Mouse (Mus musculus) forebrain, embryonic 13.5 days (tissue): Measurements from ENCODE around the gene Slc9a4. TPM values are rescaled to one million over a fixed set of nuclear protein-coding genes. Genes with fewer than 3 reads are reported as not detected.
"Not testable (repeated sequence)": the region's sequence is repeated elsewhere in the genome, so short reads cannot be mapped to it uniquely, and the experiment has no call there.

Experiments used
- ATAC-seq: fragments of 200-750 bp; cut with Nextera tagmentation; 2 replicates; pipeline ENCODE4 v1.8.0; 2017
- H3K27ac ChIP-seq: fragments of 300-500 bp; sonication (generic); 2 replicates; pipeline ENCODE4 v1.5.1; 2015; ENCODE audit warnings: inconsistent platforms, mild to moderate bottlenecking, moderate library complexity
- H3K27me3 ChIP-seq: fragments of 300-500 bp; sonication (generic); 2 replicates; pipeline ENCODE4 v1.6.1; 2015; ENCODE audit warnings: mild to moderate bottlenecking, inconsistent platforms
- H3K36me3 ChIP-seq: fragments of 300-500 bp; sonication (generic); 2 replicates; pipeline ENCODE4 v1.6.1; 2015; ENCODE audit warnings: mild to moderate bottlenecking, inconsistent platforms; ENCODE audit not compliant: poor library complexity, severe bottlenecking
- H3K4me1 ChIP-seq: fragments of 300-500 bp; sonication (generic); 2 replicates; pipeline ENCODE4 v1.6.1; 2015; ENCODE audit warnings: inconsistent platforms
- H3K4me2 ChIP-seq: fragments of 300-500 bp; sonication (generic); 2 replicates; pipeline ENCODE4 v1.6.1; 2015; ENCODE audit warnings: inconsistent platforms, mild to moderate bottlenecking, moderate library complexity
- H3K4me3 ChIP-seq: fragments of 300-500 bp; sonication (generic); 2 replicates; pipeline ENCODE4 v1.5.1; 2015; ENCODE audit warnings: mild to moderate bottlenecking, inconsistent platforms
- H3K9ac ChIP-seq: fragments of 300-500 bp; sonication (generic); 2 replicates; pipeline ENCODE4 v1.6.1; 2015; ENCODE audit warnings: mild to moderate bottlenecking, inconsistent platforms
- H3K9me3 ChIP-seq: fragments of 300-500 bp; sonication (generic); replicated peaks from 2 replicates; pipeline ENCODE4 v1.6.1; 2016; ENCODE audit warnings: inconsistent platforms
- WGBS: fragments of 180-500 bp; shearing (Covaris S2); methylation state at CpG from one replicate; pipeline ENCODE4 v1.1.7; 2015; 5-methylcytosine and 5-hydroxymethylcytosine counted together
- polyA plus RNA-seq: library from polyadenylated mRNA; unstranded; fragments of >200 nt; fragmentation: Nextera tagmentation; extraction: Ambion mirVana; gene quantifications from 2 replicates; pipeline ENCODE4 v1.2.1, GENCODE M21; 2015

The Slc9a4 gene
- not detected in 2 replicates for polyA plus RNA-seq

DNA sequence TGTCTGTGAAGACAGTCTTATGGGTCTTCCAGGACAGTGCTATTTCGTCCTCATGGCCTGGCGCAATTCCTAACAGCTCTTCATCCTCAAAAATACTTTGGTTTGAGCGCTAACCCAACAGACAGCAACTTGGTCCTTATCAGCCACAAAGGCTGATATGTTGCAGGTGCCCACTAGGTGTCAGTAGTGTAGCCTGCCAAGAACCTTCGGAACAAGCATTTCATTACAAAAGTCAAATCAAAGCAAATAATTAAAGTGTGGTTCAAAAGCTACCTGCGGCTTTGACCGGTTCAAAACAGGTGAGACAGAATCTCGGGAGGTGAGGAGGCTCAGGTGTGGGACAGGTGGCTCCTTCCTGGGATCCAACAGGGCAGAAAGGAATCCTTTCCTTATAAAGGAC lies at the start of gene Slc9a4:
Gene Slc9a4, plus strand, starts transcription at position 298 of the 400 bp plus-strand sequence.
- Histone ChIP-seq H3K36me3 (no peaks in the 10 kb centered on the region), H3K4me1 (no peaks in the 10 kb centered on the region), H3K4me2 (peak within 1 kb of the TSS; percentile 18; the same call in 1 of the 2 replicates), H3K27ac (no peak within 1 kb of the TSS), H3K27me3 (no peaks in the 10 kb centered on the region), H3K9me3 (no peaks in the 10 kb centered on the region), H3K9ac (no peak within 1 kb of the TSS), H3K4me3 (no peak within 1 kb of the TSS)
- ATAC-seq, result no peak
- 18% methylated on average over 7 of the region's 7 CpGs for WGBS

DNA sequence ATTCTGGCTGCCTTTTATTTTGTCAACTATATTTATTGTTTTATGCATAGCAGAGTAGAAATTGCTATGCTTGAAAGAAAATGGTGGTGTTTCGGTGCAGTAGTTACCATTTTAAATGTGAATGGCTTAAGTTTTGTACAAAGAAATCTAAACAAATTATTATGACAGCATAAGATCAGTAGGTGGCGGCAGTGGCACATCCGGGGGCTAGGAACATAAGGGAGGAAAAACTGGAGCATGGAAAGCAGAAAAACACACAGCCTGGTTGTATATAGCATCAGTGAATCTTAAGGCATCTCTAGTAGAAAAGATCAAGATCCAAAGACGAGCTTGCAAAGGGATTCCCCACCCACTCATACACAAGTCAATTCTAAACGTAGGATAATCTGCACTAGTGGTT lies 42.3 kb upstream of the Slc9a4 start:
- Histone ChIP-seq H3K27ac (no peak overlapping the region), H3K27me3 (no peaks in the 10 kb centered on the region), H3K9ac (no peak overlapping the region), H3K4me2 (no peak overlapping the region), H3K36me3 (no peaks in the 10 kb centered on the region), H3K4me1 (no peaks in the 10 kb centered on the region), H3K9me3 (no peaks in the 10 kb centered on the region), H3K4me3 (no peak overlapping the region)
- no peak for ATAC-seq
- WGBS, result 87% methylated on average over 5 of the region's 5 CpGs

DNA sequence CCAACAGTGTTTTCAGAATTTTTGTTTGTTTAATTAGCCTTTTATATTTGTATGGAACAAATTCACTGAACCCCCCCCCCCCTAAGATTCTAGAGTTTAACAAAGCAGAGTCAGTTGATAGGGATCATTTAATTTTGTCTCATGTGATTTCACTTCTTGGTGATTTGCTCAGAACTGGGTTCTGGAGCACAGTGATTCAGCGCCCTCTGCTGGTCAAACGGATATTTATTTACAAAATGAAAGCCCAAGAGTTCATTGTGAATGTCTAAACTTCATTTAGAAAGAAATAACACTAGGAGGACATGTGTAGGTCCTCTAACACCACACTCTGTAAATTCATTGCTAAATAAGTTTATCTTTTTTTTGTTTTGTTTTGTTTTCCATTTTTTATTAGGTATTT lies 35.2 kb upstream of the Slc9a4 start:
- no peaks in the 10 kb centered on the region for H3K36me3 ChIP-seq
- no peak overlapping the region for H3K27ac ChIP-seq
- H3K9me3 ChIP-seq, result no peaks in the 10 kb centered on the region
- H3K4me2 ChIP-seq, result no peak overlapping the region
- 1% methylated on average over 2 of the region's 2 CpGs for WGBS
- H3K4me3 ChIP-seq, result no peak overlapping the region
- 0 out of 2 replicates have a peak, but pooled peaks have one; percentile 43 for ATAC-seq
- no peaks in the 10 kb centered on the region for H3K27me3 ChIP-seq
- no peak overlapping the region for H3K9ac ChIP-seq
- peaks cover 7% of the 10 kb centered on the region; the same call in 1 of the 2 replicates for H3K4me1 ChIP-seq

DNA sequence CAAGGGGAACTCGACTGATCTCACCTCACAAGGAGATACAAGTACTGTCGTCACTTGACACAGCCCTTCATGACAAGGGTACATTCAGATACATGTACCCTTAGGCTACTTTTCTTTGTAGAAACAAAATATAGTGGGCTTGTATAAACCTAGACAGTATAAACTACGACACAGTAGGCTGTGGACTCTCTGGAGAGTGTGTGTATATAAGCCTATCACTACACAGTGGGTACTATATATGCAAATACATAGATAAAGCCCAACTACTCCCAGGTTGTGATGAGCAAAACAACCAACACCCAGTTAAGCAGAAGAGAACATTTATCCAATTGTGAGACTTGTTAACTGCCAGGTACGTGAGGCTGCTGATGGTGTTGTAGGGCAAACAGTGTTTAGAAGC lies 33.2 kb upstream of the Slc9a4 start:
- peaks cover 7% of the 10 kb centered on the region; the same call in 1 of the 2 replicates for H3K4me1 ChIP-seq
- H3K36me3 ChIP-seq, result no peaks in the 10 kb centered on the region
- no peak overlapping the region for H3K4me3 ChIP-seq
- ATAC-seq, result no peak
- H3K4me2 ChIP-seq, result no peak overlapping the region
- no peaks in the 10 kb centered on the region for H3K9me3 ChIP-seq
- H3K27me3 ChIP-seq, result no peaks in the 10 kb centered on the region
- 81% methylated on average over 4 of the region's 4 CpGs for WGBS
- H3K27ac ChIP-seq, result no peak overlapping the region
- no peak overlapping the region for H3K9ac ChIP-seq

DNA sequence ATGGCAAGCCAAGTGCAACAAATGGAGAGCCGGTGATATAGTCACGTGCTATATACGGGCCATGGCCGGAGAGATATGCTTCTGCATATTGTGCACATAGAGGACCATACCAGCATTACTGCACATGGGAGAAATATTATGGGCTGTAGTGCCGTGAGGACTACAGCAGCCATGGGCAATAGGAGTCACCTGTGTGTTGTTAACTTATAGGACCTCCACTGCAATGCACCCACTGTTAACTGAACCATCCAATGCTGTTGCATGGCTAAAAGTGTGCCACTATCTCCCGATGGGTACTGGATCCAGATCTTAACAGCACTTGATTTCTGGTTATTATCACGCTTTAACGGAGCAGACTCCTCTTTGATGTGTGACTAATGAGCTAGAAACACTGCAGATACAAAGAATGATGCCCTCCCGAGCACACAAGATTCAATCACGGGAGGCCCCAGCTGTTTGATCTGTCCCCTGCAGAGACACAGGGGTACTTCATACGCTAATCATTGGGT lies 32.8 kb upstream of the Slc9a4 start:
- no peak overlapping the region for H3K4me3 ChIP-seq

DNA sequence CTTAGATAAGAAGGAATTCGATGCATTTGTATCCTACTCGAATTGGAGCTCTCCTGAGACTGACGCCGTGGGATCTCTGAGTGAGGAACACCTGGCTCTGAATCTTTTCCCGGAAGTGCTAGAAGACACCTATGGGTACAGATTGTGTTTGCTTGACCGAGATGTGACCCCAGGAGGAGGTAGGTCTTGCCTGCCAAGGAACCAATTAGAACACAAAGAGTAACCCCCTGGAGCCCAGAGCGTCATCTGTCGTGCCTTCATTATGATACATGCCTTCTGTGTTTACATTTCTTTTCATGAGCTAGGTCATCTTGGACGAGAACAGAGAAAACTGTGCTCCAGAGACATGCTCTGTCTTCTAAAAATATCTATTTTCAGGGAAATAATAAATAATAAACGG lies 32.1 kb upstream of the Slc9a4 start:
- ATAC-seq, result no peak
- WGBS, result 57% methylated on average over 10 of the region's 10 CpGs
- no peak overlapping the region for H3K4me3 ChIP-seq
- H3K4me2 ChIP-seq, result no peak overlapping the region
- H3K9ac ChIP-seq, result no peak overlapping the region
- no peaks in the 10 kb centered on the region for H3K36me3 ChIP-seq
- H3K27ac ChIP-seq, result no peak overlapping the region
- no peaks in the 10 kb centered on the region for H3K9me3 ChIP-seq
- peaks cover 7% of the 10 kb centered on the region; the same call in 1 of the 2 replicates for H3K4me1 ChIP-seq
- H3K27me3 ChIP-seq, result no peaks in the 10 kb centered on the region

More for the DNA sequence above, 32.8 kb upstream of the Slc9a4 start:
- 54% methylated on average over 11 of the region's 11 CpGs for whole genome bisulfite sequencing
- H3K4me2 ChIP-seq, result no peak overlapping the region
- 0 out of 2 replicates have a peak, but pooled peaks have one; percentile 27 for ATAC-seq
- H3K9ac ChIP-seq, result no peak overlapping the region
- no peaks in the 10 kb centered on the region for H3K27me3 ChIP-seq
- H3K36me3 ChIP-seq, result no peaks in the 10 kb centered on the region
- H3K9me3 ChIP-seq, result no peaks in the 10 kb centered on the region
- peaks cover 7% of the 10 kb centered on the region; the same call in 1 of the 2 replicates for H3K4me1 ChIP-seq
- no peak overlapping the region for H3K27ac ChIP-seq

DNA sequence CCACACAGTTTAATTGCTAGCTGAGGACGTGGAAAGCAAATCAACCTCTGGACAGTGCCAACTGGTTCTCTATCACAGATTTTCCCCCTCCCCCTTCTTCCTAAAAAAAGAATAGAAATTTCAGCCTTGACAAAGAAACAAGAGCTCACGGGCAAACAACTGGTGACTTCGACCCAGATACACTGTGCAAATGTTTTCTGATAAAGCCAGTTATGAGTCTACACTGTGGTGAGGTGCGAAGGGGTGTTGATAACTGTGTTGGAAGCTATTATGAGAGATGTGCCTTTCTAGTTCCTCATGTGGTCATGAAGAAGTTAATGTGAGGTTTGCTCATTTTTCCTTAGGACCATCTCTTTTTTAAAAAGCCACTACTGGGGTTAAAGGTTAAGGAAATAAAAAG lies 10.5 kb upstream of the Slc9a4 start:
- Histone ChIP-seq H3K27ac (no peak overlapping the region), H3K4me2 (no peak overlapping the region), H3K9ac (no peak overlapping the region), H3K27me3 (no peaks in the 10 kb centered on the region), H3K4me3 (no peak overlapping the region), H3K4me1 (no peaks in the 10 kb centered on the region), H3K9me3 (no peaks in the 10 kb centered on the region), H3K36me3 (no peaks in the 10 kb centered on the region)
- no peak for ATAC-seq
- 80% methylated on average over 4 of the region's 4 CpGs for WGBS

DNA sequence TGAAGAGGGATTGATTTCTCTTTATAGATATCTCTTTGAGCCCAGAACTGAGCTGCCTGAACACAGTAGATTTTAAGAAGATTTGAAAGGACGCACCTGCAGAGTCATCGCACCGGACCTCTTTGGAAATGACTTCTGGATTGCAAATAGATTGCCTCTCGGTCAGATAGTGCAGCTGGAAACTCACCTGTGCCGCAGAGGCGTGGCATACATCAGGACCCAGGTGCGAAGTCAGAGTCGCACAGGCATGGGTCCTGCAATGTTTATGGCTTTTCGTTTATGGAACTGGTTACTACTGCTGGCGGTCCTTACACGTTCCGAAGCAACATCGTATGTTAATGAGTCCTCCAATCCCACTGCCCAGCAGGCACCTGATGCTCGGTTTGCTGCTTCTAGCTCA lies 388 bp downstream of the Slc9a4 start:
- Histone ChIP-seq H3K4me1 (no peaks in the 10 kb centered on the region), H3K36me3 (no peaks in the 10 kb centered on the region), H3K4me3 (no peak overlapping the region), H3K27me3 (no peaks in the 10 kb centered on the region), H3K9me3 (no peaks in the 10 kb centered on the region), H3K4me2 (no peak overlapping the region), H3K27ac (no peak overlapping the region), H3K9ac (no peak overlapping the region)
- 71% methylated on average over 14 of the region's 14 CpGs for WGBS
- ATAC-seq, result no peak

DNA sequence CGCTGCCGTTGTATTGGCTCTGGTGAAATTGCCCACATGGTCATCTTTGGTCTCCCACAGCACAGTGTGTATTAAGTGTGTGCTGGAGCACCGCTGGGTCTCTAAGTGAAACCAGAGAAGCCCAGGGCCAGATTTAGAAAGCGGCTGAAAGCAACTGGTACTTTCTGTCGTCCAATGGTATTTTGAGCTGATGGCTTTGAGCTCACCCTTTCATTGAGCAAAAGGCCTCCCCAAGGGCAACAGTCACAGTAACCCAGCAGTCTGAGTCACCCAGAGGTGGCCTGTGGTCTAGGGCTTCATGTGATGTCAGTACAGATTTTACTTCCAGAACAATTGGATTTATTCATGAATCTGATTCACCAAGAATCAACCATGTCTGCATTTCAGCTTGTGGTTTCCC lies 6.9 kb downstream of the Slc9a4 start:
- H3K36me3 ChIP-seq, result no peaks in the 10 kb centered on the region
- 87% methylated on average over 5 of the region's 5 CpGs for WGBS
- ATAC-seq, result no peak

DNA sequence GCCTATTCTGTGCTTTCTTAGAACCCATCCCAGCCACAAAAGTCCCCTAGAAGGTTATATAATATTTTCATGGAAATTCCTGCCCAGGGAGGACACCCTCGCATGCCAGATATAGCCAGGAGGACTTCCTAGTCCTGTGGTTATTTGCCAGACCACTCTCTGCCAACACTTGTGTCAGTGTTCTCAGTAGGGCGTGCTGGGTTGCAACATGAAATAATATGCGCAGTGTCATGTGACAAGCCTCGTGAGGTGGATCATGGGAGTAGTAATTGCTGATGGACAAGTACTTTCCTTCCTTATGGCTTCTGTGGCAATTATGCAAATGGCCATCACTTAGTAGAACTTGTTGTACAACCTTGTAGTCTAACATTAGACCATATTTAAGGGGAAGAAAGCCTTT lies 11.1 kb downstream of the Slc9a4 start:
- Histone ChIP-seq H3K4me2 (no peak overlapping the region), H3K36me3 (no peaks in the 10 kb centered on the region), H3K27ac (no peak overlapping the region), H3K4me3 (no peak overlapping the region), H3K9ac (no peak overlapping the region), H3K27me3 (no peaks in the 10 kb centered on the region), H3K4me1 (no peaks in the 10 kb centered on the region), H3K9me3 (no peaks in the 10 kb centered on the region)
- no peak for ATAC-seq
- 90% methylated on average over 4 of the region's 4 CpGs for WGBS

More for the DNA sequence above, 6.9 kb downstream of the Slc9a4 start:
- H3K4me1 ChIP-seq, result no peaks in the 10 kb centered on the region
- no peaks in the 10 kb centered on the region for H3K9me3 ChIP-seq
- H3K27me3 ChIP-seq, result no peaks in the 10 kb centered on the region
- no peak overlapping the region for H3K4me3 ChIP-seq
- no peak overlapping the region for H3K4me2 ChIP-seq
- H3K27ac ChIP-seq, result no peak overlapping the region
- no peak overlapping the region for H3K9ac ChIP-seq

DNA sequence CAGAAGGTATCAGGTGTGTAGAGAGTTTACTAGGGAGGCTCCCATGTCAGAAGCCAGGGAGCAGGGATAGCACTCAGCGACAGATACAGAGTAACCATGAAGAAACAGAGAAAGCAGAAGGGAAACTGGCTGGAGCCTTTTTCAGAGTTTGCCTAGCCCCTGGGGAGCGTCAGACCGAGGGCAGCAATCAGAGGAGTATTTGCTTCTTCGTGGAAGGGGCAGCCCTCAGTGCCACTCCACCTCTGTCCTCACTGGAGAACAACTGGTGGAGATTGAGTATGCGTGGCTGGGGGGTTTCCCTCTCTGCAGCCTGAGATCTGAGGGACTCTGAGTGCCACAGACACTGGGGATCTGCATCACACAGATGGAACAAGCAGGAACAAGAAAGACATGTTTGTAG lies 17.9 kb downstream of the Slc9a4 start:
- no peak overlapping the region for H3K9ac ChIP-seq
- H3K36me3 ChIP-seq, result no peaks in the 10 kb centered on the region
- no peaks in the 10 kb centered on the region for H3K9me3 ChIP-seq
- 74% methylated on average over 5 of the region's 5 CpGs for WGBS
- H3K4me2 ChIP-seq, result no peak overlapping the region
- no peak for ATAC-seq
- no peaks in the 10 kb centered on the region for H3K27me3 ChIP-seq
- no peaks in the 10 kb centered on the region for H3K4me1 ChIP-seq
- H3K27ac ChIP-seq, result no peak overlapping the region
- H3K4me3 ChIP-seq, result no peak overlapping the region

DNA sequence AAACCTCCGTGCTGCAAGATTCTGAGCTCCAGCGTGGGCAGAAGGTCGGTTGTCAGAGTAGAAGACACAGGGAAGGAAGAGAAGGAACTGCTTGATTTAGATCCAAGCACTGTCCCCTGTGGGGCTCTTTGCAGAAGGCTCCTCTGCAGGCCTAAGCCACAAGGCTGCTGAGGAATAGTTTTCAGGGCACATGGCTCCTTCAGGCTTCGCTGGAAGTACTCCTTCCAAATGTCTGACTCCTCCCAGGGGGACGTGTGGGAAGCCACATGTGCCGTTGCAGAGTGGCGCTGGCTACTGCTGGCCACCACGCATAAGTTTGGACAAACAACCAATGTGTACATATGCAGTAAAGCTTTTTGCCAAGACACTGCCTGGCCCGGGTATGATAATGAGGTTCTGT lies 19.8 kb downstream of the Slc9a4 start:
- H3K9me3 ChIP-seq, ATAC-seq, H3K9ac ChIP-seq, H3K27me3 ChIP-seq, H3K4me2 ChIP-seq, H3K4me1 ChIP-seq, H3K4me3 ChIP-seq, H3K36me3 ChIP-seq, H3K27ac ChIP-seq: not testable (repeated sequence)
- 91% methylated on average over 9 of the region's 9 CpGs for WGBS
